Mouse (Mus musculus): ENCODE measurements around the gene Fam53b.

Fam53b gene

DNA sequence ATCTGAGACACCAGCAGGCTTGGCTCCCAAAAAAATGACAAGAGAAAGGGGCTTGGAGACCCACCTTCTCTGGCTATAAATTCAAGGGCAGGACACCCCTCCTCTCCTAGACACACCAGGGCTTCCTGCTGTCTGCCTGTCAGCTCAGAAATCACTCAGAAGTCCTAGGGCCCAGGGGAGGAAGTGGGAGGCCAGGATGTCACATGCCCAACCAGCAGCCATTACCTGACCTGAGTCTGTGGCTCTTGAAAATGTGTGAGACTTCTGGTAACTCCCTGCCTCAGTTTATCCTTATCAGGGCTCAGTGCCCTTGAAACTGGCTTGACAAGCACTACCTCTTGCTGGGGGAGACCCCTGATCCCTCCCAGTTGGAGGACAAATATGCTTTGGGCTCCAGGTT is 114.0 kb downstream of the Fam53b start:
- in situ Hi-C loops (cut with MboI; ENCODE audit: unreplicated experiment in 2 of 2) = loop anchor here (5.0 to 10.0 kb wide), 3 partner anchors 37 to 345 kb away; no protein-coding TSS in a partner anchor

DNA sequence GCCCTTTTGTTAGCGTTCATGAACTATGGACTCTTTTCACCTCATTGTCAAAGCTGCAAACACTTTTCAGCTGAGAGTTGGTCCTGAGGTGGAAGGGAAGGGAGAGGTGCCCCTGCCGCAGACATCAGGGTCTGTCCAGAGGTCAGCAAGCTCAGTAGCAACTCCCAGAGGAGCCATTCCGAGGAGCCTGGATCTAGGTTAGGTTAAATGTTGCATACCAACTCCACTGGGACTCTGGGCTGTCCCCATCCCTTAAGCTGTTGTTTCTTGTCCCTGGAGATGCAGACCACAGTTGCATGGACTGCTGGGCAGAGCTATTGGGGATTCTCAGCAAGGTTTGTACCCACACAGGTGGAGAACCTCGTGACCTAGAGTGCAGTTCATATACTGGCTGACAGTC is 114.5 kb downstream of the Fam53b start:
- in situ Hi-C loops (cut with MboI; ENCODE audit: unreplicated experiment in 2 of 2) = loop anchor here (5.0 to 10.0 kb wide), 3 partner anchors 37 to 344 kb away; no protein-coding TSS in a partner anchor

DNA sequence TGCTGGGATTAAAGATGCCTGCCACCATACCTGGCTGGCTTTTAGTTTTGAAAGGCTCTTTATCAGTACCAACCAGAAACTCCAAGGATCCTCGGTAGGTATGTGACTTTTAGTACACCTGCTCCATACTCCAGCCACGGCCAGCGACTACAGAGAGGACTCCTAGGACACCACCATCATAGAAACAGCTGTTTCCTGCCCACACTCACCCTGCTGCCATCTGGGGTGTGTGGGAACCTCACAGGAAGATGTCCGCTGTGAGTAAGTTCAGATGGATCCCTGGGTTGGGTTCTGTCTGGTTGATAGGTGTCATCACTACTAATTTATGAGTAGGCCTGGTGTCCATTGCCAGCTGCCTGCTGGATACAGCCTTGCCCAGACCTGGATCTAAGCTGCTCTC is 114.9 kb downstream of the Fam53b start:
- in situ Hi-C loops (cut with MboI; ENCODE audit: unreplicated experiment in 2 of 2) = loop anchor here (5.0 to 10.0 kb wide), 3 partner anchors 36 to 344 kb away; no protein-coding TSS in a partner anchor

DNA sequence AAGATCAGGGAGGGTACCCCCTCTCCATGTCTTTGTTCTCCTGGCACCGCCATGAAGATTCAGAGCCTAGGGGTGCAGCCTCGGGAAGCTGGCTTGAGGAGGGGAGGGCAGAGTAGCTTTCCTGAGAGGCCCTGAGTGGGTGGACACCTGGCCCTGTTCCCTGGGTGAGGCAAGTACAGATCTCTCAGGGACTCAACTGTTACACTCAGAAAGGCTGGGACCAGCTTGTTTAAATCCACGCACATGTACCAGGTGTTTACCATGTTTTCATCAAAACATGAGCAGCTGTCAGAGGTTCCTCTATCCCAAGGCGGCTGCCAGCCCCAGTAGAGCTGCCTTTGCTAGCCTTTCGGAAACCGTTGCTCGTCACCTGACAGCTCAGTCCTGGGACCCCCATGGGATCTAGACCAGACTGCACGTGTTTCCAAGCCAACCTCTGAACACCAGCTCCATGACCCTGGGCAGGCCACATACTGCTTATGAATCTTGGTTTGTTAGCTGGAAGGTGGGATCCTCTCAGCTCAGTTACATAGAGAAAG is 116.4 kb downstream of the Fam53b start:
- in situ Hi-C loops (cut with MboI; ENCODE audit: unreplicated experiment in 2 of 2) = loop anchor here (5.0 to 10.0 kb wide), 3 partner anchors 35 to 343 kb away; no protein-coding TSS in a partner anchor

DNA sequence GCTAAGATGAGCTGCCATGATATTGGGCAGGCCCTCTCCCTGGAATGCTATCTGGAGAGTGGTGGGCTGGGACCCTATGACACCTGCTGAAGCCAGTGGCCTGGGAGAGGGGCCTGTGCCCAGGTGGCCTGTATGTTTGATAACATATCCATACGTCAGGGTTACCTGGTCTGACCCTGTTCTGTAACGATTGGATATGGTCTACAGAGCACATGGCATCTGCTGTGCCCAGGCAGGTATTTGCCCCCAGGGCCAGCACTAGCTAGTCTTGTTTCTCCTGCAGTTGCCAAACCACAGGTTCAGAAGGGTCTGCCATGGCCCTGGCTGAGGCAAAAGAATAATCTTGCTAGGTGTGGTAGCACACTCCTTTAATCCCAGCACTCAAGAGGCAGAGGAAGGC is 120.1 kb downstream of the Fam53b start:
- in situ Hi-C loops (cut with MboI; ENCODE audit: unreplicated experiment in 2 of 2) = loop anchor here in 1 of 2 experiments (10.0 kb wide), 1 partner anchor 339 kb away; no protein-coding TSS in a partner anchor

DNA sequence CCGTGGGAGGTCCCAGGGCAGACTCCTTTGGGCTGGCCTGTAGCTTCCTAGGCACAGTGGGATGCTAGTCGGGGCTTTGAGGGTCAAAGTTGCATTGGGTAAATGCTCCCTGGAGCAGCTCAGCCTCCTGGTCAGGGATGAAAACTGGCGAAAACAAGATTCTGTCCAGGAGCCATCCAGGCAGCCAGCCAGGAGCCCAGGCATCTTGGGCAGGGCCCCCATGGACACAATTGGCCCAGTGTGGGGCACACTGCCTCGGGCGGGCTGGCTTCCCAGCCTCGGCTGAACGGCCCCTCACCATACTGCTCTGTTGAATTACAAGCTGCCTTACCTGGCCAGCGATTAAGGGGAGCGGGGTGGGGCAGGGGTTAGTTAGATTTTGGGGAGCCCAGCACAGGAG is 121.0 kb downstream of the Fam53b start:
- in situ Hi-C loops (cut with MboI; ENCODE audit: unreplicated experiment in 2 of 2) = loop anchor here in 1 of 2 experiments (10.0 kb wide), 1 partner anchor 338 kb away; no protein-coding TSS in a partner anchor

DNA sequence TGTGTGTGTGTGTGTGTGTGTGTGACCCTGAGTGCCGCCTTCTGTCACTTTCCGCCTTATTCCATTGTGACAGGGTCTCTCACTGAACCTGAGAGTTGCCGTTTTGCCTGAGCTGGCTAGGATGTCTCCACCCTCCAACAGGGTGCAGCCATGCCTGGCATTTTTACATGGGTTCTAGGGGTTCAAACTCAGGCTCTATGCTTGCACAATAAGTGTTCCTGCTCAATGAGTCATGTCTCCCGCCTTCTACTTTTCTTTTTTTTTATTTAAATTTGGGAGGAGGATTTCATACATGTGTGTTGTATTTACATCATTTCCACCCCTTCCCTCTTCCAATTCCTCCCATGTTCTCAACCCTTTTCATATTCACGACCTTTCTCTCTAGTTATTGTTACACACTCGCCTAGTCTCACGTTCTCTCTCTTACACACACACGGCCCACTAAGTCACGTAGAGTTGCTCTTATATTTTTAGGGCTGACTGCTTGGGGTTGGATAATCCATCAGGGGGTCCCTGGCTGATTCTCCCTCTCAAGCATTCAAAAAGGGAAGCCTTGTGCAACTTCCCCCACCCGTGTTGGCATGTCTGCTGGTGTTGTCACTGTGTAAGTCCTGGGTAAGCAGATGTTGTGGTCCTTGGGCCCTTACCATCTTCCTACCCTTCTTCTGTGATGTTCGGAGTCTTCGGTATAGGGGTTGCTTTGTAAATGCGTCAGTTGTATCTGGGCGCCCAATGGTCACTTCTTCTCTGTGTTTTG is 122.8 kb downstream of the Fam53b start:
- in situ Hi-C loops (cut with MboI; ENCODE audit: unreplicated experiment in 2 of 2) = loop anchor here in 1 of 2 experiments (10.0 kb wide), 1 partner anchor 336 kb away; no protein-coding TSS in a partner anchor

DNA sequence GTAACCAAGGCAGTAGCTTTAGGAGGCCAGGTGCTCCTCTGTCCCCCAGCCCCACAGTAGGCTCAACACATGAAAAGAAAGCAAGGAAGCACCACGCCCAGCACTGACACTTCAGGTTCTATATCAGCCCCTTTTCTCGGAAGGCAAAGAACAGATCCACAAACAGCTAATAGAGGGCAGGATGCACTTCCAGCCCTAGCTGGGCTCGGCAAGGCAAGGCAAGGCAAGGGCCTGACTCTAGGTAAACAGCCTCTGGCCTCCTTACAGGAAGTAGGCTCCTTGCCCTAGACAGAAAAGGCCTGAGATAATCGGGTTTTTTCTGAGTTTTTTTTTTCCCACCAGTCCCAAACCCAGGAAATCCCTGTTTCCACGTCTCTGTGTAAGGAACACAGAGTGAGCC is 124.0 kb downstream of the Fam53b start:
- in situ Hi-C loops (cut with MboI; ENCODE audit: unreplicated experiment in 2 of 2) = loop anchor here in 1 of 2 experiments (10.0 kb wide), 1 partner anchor 335 kb away; no protein-coding TSS in a partner anchor

DNA sequence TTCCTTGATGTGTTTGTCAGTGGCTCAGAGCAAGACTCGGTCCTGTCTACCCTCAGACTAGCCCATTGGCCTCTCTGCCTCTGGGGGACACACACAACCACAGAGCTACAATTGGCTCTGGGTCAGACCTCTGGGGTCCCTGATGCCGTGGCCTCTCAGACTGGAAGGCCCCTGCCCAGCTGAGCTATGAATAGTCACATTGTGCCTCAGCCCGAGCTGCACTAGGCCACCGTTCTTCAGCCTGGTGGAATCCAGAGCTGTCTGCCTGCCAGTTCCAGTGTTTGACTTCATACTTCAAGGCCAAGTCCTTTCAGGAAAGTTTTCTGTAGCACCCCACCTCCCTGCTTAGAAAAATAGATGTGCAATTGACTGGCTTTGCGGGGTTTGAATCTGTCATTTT is 125.0 kb downstream of the Fam53b start:
- in situ Hi-C loops (cut with MboI; ENCODE audit: unreplicated experiment in 2 of 2) = no loop called here

DNA sequence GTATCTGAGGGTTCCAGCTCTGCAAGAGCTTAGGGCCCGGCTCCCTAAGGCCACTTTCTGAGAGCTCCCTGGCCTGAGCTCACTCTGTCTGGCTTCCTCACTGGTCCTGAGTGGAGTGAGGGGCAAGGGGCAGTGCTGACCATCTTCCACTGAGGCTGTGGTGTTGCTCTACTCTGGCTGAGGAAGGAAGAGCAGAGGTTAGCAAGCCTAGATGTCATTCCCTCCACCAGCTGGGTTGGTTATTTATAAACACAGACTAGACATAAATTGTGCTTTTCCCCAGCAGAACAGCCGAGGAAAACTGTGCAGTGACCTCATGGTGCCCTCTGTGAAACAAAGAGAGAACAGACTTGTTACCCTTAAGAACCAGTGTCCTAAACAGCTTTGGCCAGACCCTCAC is 125.8 kb downstream of the Fam53b start:
- in situ Hi-C loops (cut with MboI; ENCODE audit: unreplicated experiment in 2 of 2) = no loop called here

DNA sequence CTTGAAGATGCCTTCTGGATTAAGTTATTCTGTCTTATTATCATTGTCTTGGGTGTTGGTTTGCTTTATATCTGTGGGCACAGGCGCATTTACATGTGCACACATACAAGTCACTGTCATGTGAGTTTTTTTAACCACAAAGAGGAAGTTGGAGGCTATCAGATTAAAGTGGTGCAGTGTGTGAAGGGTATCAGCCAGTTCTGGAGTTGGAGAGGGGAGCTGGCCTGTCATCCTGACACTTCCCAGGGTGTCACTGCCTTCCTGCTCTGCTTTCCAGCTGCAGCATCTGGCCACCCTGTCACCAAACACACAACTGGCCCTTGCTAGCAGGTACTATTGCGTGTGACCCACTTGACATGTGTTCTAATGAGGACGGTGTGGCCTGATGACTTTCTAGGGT is 127.2 kb downstream of the Fam53b start:
- in situ Hi-C loops (cut with MboI; ENCODE audit: unreplicated experiment in 2 of 2) = no loop called here

DNA sequence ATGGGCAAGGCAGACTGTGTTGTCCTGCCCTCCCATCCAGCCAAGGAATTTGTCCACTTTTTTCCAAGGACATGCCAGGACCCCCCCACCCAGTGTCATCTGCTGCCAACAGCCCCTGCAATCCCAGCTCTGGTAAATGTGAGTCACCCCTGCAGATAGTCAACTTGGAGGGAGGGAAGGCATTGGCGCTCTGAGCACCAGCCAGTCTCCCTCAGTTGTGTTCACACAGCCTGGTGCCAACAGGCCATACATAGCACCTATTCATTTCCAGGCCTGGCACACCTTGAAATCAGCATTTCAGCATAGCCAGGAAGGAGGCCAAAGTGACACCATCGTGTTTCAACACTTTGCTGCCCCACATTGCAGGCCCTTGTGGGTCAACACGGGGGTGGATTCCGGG is 129.8 kb downstream of the Fam53b start:
- in situ Hi-C loops (cut with MboI; ENCODE audit: unreplicated experiment in 2 of 2) = no loop called here

DNA sequence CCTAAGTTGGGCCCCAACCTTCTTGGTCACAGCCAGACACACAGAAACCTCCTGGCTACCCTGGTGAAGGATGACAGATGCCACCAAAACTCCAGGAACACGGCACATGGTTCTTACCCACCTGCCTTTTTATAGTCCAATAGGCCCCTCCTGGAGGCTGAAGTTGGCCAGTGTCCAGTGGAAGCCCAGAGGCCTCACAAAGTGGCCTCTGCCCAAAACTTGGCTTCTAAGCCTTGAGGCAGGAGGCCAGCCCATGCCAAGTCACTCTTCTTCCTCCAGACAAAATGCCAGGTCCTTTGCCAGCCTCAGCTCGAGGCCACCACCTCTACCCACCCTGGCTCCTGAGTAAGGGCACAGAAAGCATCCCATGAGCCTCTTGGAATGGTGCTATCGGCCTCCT is 130.8 kb downstream of the Fam53b start:
- in situ Hi-C loops (cut with MboI; ENCODE audit: unreplicated experiment in 2 of 2) = no loop called here

DNA sequence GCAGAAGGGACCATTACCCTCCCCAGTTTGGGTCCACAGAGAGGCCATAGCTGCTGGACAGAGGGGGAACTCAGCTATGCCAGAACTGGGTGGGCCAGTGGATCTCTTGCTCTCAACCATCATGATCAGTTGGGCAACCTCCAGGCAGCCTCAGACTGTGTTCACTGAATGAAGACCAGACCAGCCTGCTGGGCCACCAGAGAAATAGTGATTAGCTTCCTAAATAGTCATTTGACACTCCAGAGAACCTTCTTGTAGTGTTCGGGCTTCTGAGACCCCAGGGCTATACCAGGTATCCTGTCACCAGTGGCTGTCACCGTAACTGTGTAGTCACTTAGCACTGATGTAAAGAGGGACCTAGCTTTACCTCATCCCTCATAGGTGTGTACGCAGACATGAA is 131.3 kb downstream of the Fam53b start:
- in situ Hi-C loops (cut with MboI; ENCODE audit: unreplicated experiment in 2 of 2) = no loop called here

DNA sequence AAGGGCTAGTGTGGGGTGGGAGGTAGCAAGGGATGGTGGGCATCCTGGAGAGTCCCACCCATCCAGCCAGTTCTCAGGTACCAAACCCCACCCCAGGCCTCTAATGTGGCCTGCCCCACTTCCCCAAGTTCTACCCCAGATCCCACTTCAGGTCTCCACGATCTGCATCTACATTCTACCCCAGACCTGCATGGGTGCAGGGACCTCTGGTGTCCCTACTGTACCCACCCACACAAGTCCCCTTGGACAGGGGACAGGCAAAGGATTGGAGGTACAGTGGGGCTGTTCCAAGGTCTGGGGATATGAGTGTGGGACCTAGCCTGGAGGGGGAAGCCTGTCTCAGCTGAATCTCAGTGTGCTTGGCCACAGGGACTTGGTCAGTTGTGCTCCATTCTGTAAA is 131.9 kb downstream of the Fam53b start:
- in situ Hi-C loops (cut with MboI; ENCODE audit: unreplicated experiment in 2 of 2) = no loop called here

DNA sequence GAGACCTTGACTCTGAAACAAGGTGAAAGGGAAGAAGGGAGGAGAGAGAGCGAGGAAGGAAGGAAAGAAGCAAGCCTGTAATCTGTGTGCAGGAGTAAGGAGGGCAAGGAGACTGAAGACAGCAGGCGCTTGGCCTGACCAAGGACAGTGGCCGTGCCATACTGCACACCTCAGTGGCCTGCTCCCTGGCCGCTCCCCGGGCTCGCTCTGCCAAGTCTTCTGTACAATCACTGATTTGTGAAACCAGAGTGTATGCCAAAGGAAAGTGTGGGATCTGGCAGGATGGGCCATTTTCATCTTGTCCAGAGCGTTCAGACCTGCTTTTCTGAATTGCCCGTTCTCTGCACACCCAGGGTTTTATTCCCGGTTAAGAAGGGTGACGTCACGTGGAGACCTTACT is 132.4 kb downstream of the Fam53b start:
- in situ Hi-C loops (cut with MboI; ENCODE audit: unreplicated experiment in 2 of 2) = no loop called here

DNA sequence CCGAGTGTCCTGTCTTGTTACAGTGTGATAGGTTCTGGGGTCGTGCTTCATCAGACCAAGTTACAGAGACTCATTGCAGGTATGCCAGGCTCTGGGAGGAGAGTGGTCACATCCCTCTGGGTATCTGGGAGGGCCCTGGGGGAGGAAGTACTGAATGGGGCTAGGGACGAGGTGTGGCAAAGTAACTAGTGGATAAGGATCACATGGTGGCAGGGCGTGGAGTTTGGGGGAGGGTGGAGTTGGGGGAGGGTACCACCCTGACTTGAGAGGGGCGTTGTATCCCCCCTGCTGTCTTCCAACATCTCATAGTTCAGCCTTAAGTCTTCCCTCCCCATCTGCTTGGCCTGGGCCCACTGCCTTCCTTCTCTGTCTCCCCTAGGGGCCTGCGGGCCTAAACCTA is 134.1 kb downstream of the Fam53b start:
- in situ Hi-C loops (cut with MboI; ENCODE audit: unreplicated experiment in 2 of 2) = loop anchor here in 1 of 2 experiments (10.0 kb wide), 1 partner anchor 55 kb away; no protein-coding TSS in a partner anchor

DNA sequence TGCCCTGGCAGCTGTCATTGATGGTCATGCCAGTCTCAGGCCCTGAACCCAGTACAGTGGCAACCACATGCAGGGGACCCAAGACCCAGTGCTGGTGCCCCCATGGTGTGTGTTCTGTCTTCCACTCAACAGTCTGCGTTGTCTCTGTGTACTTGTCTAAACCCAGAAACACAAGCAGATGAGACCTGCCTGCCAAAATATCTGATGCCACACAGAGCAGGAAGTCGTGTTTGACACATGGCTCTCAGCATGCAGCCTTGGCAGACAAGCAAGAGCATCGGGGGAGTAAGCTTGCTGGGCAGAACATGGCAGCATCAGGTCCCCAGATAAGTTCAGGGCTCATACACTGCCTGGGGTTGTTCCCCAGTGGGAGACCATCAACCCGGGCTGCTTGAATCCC is 134.6 kb downstream of the Fam53b start:
- in situ Hi-C loops (cut with MboI; ENCODE audit: unreplicated experiment in 2 of 2) = loop anchor here in 1 of 2 experiments (10.0 kb wide), 1 partner anchor 56 kb away; no protein-coding TSS in a partner anchor

DNA sequence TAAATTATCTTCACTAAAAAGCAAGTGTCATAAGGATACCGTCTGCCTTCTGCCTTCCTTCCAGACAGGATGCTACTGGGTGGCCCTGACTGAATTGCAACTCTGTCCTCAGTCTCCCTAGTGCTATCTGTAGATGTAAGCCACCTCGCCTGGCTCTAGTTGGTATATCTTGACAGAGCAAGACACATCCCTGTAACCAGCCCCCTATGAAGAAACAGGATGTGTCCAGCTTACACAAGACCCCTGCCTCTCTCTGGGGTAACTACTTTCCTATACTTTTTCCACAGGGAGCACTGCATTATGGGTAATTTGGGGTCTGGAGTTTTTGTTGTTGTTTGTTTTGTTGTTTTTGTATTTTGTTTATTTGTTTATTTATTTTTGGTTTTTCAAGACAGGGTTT is 137.8 kb downstream of the Fam53b start:
- in situ Hi-C loops (cut with MboI; ENCODE audit: unreplicated experiment in 2 of 2) = loop anchor here in 1 of 2 experiments (10.0 kb wide), 1 partner anchor 59 kb away; no protein-coding TSS in a partner anchor

DNA sequence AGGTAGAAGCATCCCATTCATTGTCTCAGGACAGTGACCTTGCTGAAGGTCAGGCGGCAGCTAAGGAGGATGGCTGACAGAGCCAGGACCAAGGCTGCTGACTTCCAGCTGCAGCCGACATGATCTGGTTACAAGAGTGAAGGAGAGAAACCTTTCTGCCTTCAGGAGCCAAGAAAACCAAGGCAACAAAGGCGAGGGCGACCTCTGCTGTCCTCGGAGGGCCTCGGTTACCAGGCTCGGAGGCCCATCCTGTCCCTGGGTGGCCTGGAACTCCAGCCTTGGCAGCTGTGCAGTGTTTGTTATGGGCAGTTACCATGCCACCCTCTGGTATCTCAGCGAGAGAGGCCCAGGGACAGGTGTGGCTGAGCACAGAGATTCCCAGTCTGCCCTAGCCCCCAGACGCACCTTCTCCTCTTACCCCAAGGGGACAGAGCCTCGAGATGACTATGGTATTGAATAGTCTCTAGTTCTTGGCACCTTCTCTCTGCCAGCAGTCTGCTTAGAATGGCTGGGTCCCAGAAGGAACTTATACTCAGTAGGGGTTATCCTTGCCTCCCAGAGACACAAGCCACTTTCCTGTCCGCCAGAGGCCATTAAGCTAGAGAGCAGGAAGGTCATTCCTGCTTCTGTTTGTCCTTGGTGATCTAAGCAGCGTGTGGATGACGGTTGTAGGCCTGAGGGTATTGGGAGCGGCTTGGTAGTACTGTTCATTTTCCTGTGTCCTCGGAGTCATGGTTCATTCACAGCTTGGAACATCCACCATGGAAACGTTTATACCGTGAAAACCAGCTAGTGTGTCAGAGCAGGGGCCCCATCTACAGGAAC is 139.5 kb downstream of the Fam53b start:
- in situ Hi-C loops (cut with MboI; ENCODE audit: unreplicated experiment in 2 of 2) = loop anchor here in 1 of 2 experiments (10.0 kb wide), 1 partner anchor 61 kb away; no protein-coding TSS in a partner anchor

All from v-Abl transformed pro-B cells (cell line).